Mouse (Mus musculus) CH12.LX (cell line): ENCODE measurements around the gene Aff3. TPM values are rescaled to one million over a fixed set of nuclear protein-coding genes. Genes with fewer than 3 reads are reported as not detected.

Source experiments
- DNase-seq: peaks from one replicate; pipeline ENCODE4 v3.0.0-alpha.2; 2013; ENCODE audit errors: extremely low read depth
- H3K27ac ChIP-seq: 2 replicates; pipeline ENCODE4 v1.5.1; 2012; ENCODE audit warnings: low read depth, mild to moderate bottlenecking, control low read depth, moderate library complexity; ENCODE audit not compliant: insufficient read depth
- H3K27me3 ChIP-seq: replicated peaks from 2 replicates; pipeline ENCODE3; 2012; ENCODE audit warnings: inconsistent platforms
- H3K36me3 ChIP-seq, 2 experiments: replicated peaks in 1 of 2; 2 replicates each; pipeline versions ENCODE3 to v1.6.1; 2012; ENCODE audit warnings: inconsistent platforms in 1 of 2, low read length in 1 of 2, mild to moderate bottlenecking in 1 of 2, mixed read lengths in 1 of 2, moderate library complexity in 1 of 2; ENCODE audit not compliant: control insufficient read depth in 1 of 2, insufficient read depth in 1 of 2
- H3K4me1 ChIP-seq, 2 experiments: 2 replicates each; pipeline ENCODE4 v1.6.1; 2012; ENCODE audit warnings: inconsistent platforms in 1 of 2, moderate library complexity in 1 of 2; ENCODE audit not compliant: insufficient read depth in 2 of 2, control insufficient read depth in 1 of 2
- H3K4me2 ChIP-seq: 2 replicates; pipeline ENCODE4 v1.6.1; 2012; ENCODE audit warnings: low read depth, mild to moderate bottlenecking, control low read depth; ENCODE audit not compliant: poor library complexity, insufficient read depth, severe bottlenecking
- H3K4me3 ChIP-seq, 3 experiments: fragments of 150-350 bp in 1 of 3; sonication (generic) in 1 of 3; replicated peaks in 1 of 3; 2 replicates each; pipeline versions ENCODE3 to v1.5.1; 2011 to 2012; ENCODE audit warnings: low read depth in 2 of 3, low read length in 2 of 3, mild to moderate bottlenecking in 2 of 3, moderate library complexity in 2 of 3, control low read depth in 1 of 3, improper control_type of control experiment in 1 of 3, inconsistent platforms in 1 of 3, mixed read lengths in 1 of 3; ENCODE audit not compliant: poor library complexity in 1 of 3
- H3K79me2 ChIP-seq: replicated peaks from 2 replicates; pipeline ENCODE4 v1.6.1; 2012; ENCODE audit warnings: mild to moderate bottlenecking, moderate library complexity; ENCODE audit not compliant: control insufficient read depth, poor library complexity, insufficient read depth, severe bottlenecking; ENCODE audit errors: extremely low read depth
- H3K9ac ChIP-seq: 2 replicates; pipeline ENCODE4 v1.6.1; 2012; ENCODE audit warnings: low read depth, mild to moderate bottlenecking, control low read depth, moderate library complexity; ENCODE audit not compliant: insufficient read depth
- H3K9me3 ChIP-seq: replicated peaks from 2 replicates; pipeline ENCODE3; 2012; ENCODE audit warnings: low read length, inconsistent platforms, mixed read lengths
- BHLHE40 ChIP-seq: IDR thresholded peaks from 2 replicates; pipeline ENCODE4 v1.6.1; 2011; ENCODE audit warnings: mild to moderate bottlenecking, low read depth, low read length, improper control_type of control experiment
- CHD2 ChIP-seq: IDR thresholded peaks from 2 replicates; pipeline ENCODE4 v1.6.1; 2011; ENCODE audit warnings: low read length, improper control_type of control experiment
- E2F4 ChIP-seq: IDR thresholded peaks from 2 replicates; pipeline ENCODE4 v1.6.1; 2011; ENCODE audit warnings: low read depth, low read length, improper control_type of control experiment; ENCODE audit not compliant: insufficient replicate concordance
- EP300 ChIP-seq: IDR thresholded peaks from 2 replicates; pipeline ENCODE4 v1.6.1; 2011; ENCODE audit warnings: low read length, improper control_type of control experiment
- ETS1 ChIP-seq: conservative IDR thresholded peaks from 2 replicates; pipeline ENCODE4 v1.6.1; 2012; ENCODE audit warnings: low read depth, mild to moderate bottlenecking, inconsistent platforms, low read length, improper control_type of control experiment, moderate library complexity
- GABPA ChIP-seq: IDR thresholded peaks from 2 replicates; pipeline ENCODE4 v1.6.1; 2012; ENCODE audit warnings: low read depth, low read length, improper control_type of control experiment, inconsistent platforms; ENCODE audit not compliant: insufficient replicate concordance
- HCFC1 ChIP-seq: IDR thresholded peaks from 2 replicates; pipeline ENCODE4 v1.6.1; 2012; ENCODE audit warnings: low read depth, mild to moderate bottlenecking, inconsistent platforms, low read length, improper control_type of control experiment
- IRF4 ChIP-seq: IDR thresholded peaks from 2 replicates; pipeline ENCODE4 v1.6.1; 2014; ENCODE audit warnings: low read depth, mild to moderate bottlenecking, inconsistent platforms, low read length, improper control_type of control experiment
- JUN ChIP-seq: IDR thresholded peaks from 2 replicates; pipeline ENCODE4 v1.6.1; 2011; ENCODE audit warnings: low read depth, mild to moderate bottlenecking, low read length, improper control_type of control experiment, moderate library complexity; ENCODE audit not compliant: insufficient read depth
- JUND ChIP-seq: conservative IDR thresholded peaks from 2 replicates; pipeline ENCODE4 v1.6.1; 2011; ENCODE audit warnings: low read depth, low read length, improper control_type of control experiment
- KAT2A ChIP-seq: IDR thresholded peaks from 2 replicates; pipeline ENCODE4 v1.6.1; 2012; ENCODE audit warnings: low read length, improper control_type of control experiment, inconsistent platforms; ENCODE audit not compliant: insufficient replicate concordance
- MAFK ChIP-seq: IDR thresholded peaks from 2 replicates; pipeline ENCODE4 v1.6.1; 2011; ENCODE audit warnings: low read length, improper control_type of control experiment; ENCODE audit not compliant: insufficient replicate concordance
- MAZ ChIP-seq: IDR thresholded peaks from 2 replicates; pipeline ENCODE4 v1.6.1; 2012; ENCODE audit warnings: low read depth, mild to moderate bottlenecking, inconsistent platforms, low read length, improper control_type of control experiment, moderate library complexity
- MYC ChIP-seq: IDR thresholded peaks from 2 replicates; pipeline ENCODE4 v1.6.1; 2011; ENCODE audit warnings: low read depth, mild to moderate bottlenecking, improper control_type of control experiment, low read length
- NELFE ChIP-seq: IDR thresholded peaks from 2 replicates; pipeline ENCODE4 v1.6.1; 2011; ENCODE audit warnings: low read depth, low read length, improper control_type of control experiment
- NRF1 ChIP-seq: IDR thresholded peaks from 2 replicates; pipeline ENCODE4 v1.6.1; 2014; ENCODE audit warnings: low read depth, mild to moderate bottlenecking, inconsistent platforms, low read length, improper control_type of control experiment, moderate library complexity
- PAX5 ChIP-seq: IDR thresholded peaks from 2 replicates; pipeline ENCODE4 v1.6.1; 2012; ENCODE audit warnings: low read length, inconsistent platforms, mixed read lengths
- POLR2A ChIP-seq: IDR thresholded peaks from 2 replicates; pipeline ENCODE4 v1.6.1; 2011; ENCODE audit warnings: low read depth, mild to moderate bottlenecking, improper control_type of control experiment, low read length
- RCOR1 ChIP-seq: conservative IDR thresholded peaks from 2 replicates; pipeline ENCODE4 v1.6.1; 2012; ENCODE audit warnings: low read depth, mild to moderate bottlenecking, inconsistent platforms, low read length, improper control_type of control experiment
- SMC3 ChIP-seq: IDR thresholded peaks from 2 replicates; pipeline ENCODE4 v1.6.1; 2011; ENCODE audit warnings: low read depth, low read length, improper control_type of control experiment
- TBP ChIP-seq: conservative IDR thresholded peaks from 2 replicates; pipeline ENCODE4 v1.6.1; 2011; ENCODE audit warnings: low read depth, low read length, improper control_type of control experiment
- UBTF ChIP-seq: IDR thresholded peaks from 2 replicates; pipeline ENCODE4 v1.6.1; 2012; ENCODE audit warnings: low read depth, mild to moderate bottlenecking, inconsistent platforms, low read length, improper control_type of control experiment, moderate library complexity
- USF1 ChIP-seq: IDR thresholded peaks from 2 replicates; pipeline ENCODE4 v1.6.1; 2014; ENCODE audit warnings: low read depth, mild to moderate bottlenecking, inconsistent platforms, low read length, improper control_type of control experiment
- ZMIZ1 ChIP-seq: IDR thresholded peaks from 2 replicates; pipeline ENCODE4 v1.6.1; 2012; ENCODE audit warnings: low read depth, mild to moderate bottlenecking, inconsistent platforms, low read length, improper control_type of control experiment
- ZNF384 ChIP-seq: IDR thresholded peaks from 2 replicates; pipeline ENCODE4 v1.6.1; 2012; ENCODE audit warnings: low read depth, low read length, improper control_type of control experiment, inconsistent platforms
- dilution Hi-C: fragments of 300-500 bp; cut with MboI; formaldehyde crosslinking; loops from 2 replicates; pipeline ENCODE4 v1.14.3; 2020; ENCODE audit warnings: low sequenced_read_pairs; ENCODE audit not compliant: extremely low pct_unique_long_range_greater_than_20kb, extremely low pct_ligation_motif_present
- in situ Hi-C: fragments of 300-500 bp; cut with MboI; formaldehyde crosslinking; loops from 3 replicates; pipeline ENCODE4 v1.14.3; 2019; ENCODE audit warnings: low sequenced_read_pairs, low pct_ligation_motif_present, low pct_unique_long_range_greater_than_20kb, mixed read lengths
- polyA plus RNA-seq: library from polyadenylated mRNA; unstranded; fragments of >175 nt; gene quantifications from 2 replicates; pipeline ENCODE4 v1.2.1, GENCODE M21; 2012; ENCODE audit warnings: low read depth; ENCODE audit not compliant: insufficient read length
- total RNA-seq, 2 experiments: library from RNA; depleted of rRNA; stranded (reverse); fragments of 300-350 nt in 1 of 2; fragments of >200 nt in 1 of 2; gene quantifications; 2 replicates each; pipeline ENCODE4 v1.2.3; 2012 to 2014

The Aff3 gene
- total and polyA plus RNA-seq, 3 experiments, result 5.1 to 29.9 (median 7.7) TPM

GRCm38 (mm10) chr1:38582328-38582727 is 82.4 kb downstream of the Aff3 start:
- peak; percentile 76 for DNase-seq
- H3K36me3 ChIP-seq, result peaks cover 0 to 57% of the 10 kb centered on the region in 2 experiments
- H3K27me3 ChIP-seq, result no peaks in the 10 kb centered on the region
- no peak overlapping the region for H3K9ac ChIP-seq
- H3K27ac ChIP-seq, result no peak overlapping the region
- H3K4me2 ChIP-seq, result no peak overlapping the region
- dilution Hi-C loops, result no loop called here
- H3K79me2 ChIP-seq, result no peaks in the 10 kb centered on the region
- TF ChIP-seq HCFC1 (no peak), JUND (no peak), PAX5 (no peak), RCOR1 (no peak), UBTF (no peak), E2F4 (no peak), ZMIZ1 (no peak), TBP (no peak), USF1 (no peak), NELFE (no peak), GABPA (no peak), SMC3 (no peak), POLR2A (no peak), JUN (no peak), KAT2A (no peak), NRF1 (no peak), MAFK (no peak), MYC (0 out of 2 replicates have a peak, but pooled peaks have one; percentile 11), CHD2 (no peak), EP300 (peak; percentile 14; the same call in 1 of the 2 replicates), ZNF384 (no peak), ETS1 (peak; percentile 51), IRF4 (no peak), MAZ (no peak), BHLHE40 (peak; percentile 54; the same call in 1 of the 2 replicates)
- in situ Hi-C loops, result no loop called here
- no peaks in the 10 kb centered on the region for H3K9me3 ChIP-seq
- no peak overlapping the region for H3K4me3 ChIP-seq
- peaks cover 9 to 61% of the 10 kb centered on the region in 2 experiments for H3K4me1 ChIP-seq
